ENCODE assay signal across 9 mouse cellular contexts in the genomic region with DNA sequence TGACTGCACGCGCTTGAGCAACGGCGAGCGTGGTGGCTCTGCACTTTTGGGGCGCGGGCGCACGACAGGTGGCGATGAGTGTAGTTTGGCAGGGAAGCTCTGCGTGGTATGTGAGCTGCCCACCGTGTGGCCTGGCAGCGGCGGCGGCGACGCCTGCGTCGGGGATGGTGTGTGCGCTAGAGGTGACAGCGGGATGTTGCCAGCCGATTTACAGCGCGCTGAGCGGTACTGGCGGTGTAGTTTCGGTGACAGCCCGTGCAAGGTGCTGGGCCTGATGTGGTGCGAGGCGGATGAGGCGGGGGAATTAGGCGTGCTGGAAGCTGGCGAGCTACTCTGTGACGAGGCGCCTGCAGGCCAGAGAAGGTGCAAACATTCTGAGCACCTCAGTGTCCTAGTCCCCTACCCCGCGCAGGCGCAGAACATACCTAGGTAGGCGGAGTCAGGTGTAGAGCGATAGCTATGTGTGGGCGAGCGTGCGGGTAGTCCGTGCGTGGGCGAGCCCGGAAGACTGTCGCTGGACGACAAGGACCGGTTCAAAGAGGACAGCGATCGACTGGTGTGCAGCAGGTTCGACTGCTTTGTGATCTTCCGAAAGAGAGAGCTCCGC. TPM values are rescaled to one million over a fixed set of nuclear protein-coding genes. Genes with fewer than 3 reads are reported as not detected.
DNase-seq lines count a peak whose midpoint lies in the region; ATAC-seq and TF ChIP-seq lines count a peak whose summit lies in the region.
"Had no signal": no experiment of that assay in that cellular context is flagged by ENCODE, and none has a peak within 500 bp of the region (broad histone marks: within the 10 kb centered on the region; RNA-seq: fewer than 3 reads in every experiment).

No protein-coding gene starts in this region.

- intact Hi-C loops in left cerebral cortex, postnatal 36 days (cut with DNase I): no loop called here

- H3K9me3 ChIP-seq in forebrain, embryonic 10.5 days: peaks cover 4% of the 10 kb centered on the region; the same call in 1 of the 2 replicates
- no peaks in the 10 kb centered on the region for H3K9me3 ChIP-seq in hindbrain, embryonic 12.5 days (replicated peaks)

- H3K9ac ChIP-seq in hindbrain, embryonic 12.5 days: peak overlapping the region; percentile 49; the same call in 1 of the 2 replicates

- DNase-seq in R1 (ENCODE audit: low read depth, low spot score): peak; percentile 98
- DNase-seq in c-Kit-negative CD71-positive TER-119-positive erythroid progenitor cells, embryonic 14.5 days (ENCODE audit: low read depth, low spot score): peak; percentile 75
- peak; percentile 69 for DNase-seq in forebrain, embryonic 10.5 days (ENCODE audit: extremely low spot score, low spot score)
- peak; percentile 70 to 79 for DNase-seq in left cerebral cortex, postnatal 36 days (ENCODE audit: low spot score in 2 of 2)
- no peak for DNase-seq in frontal cortex, postnatal 10 days (ENCODE audit: low spot score in 2 of 2)

- TF ChIP-seq CTCF in small intestine, adult 2 months (IDR thresholded peaks at IDR 0.05; ENCODE audit: extremely low read depth, insufficient read length, insufficient replicate concordance, low read depth, low read length): no peak

- ATAC-seq in hindbrain, embryonic 12.5 days (ENCODE audit: low FRiP score): no peak
- ATAC-seq in megakaryocyte progenitor cell, adult 5-6 weeks (replicated peaks; ENCODE audit: poor library complexity): peak; percentile 47

- 2% methylated on average over 55 of the region's 55 CpGs for WGBS in forebrain, embryonic 10.5 days
- under 1% methylated on average over 55 of the region's 55 CpGs for WGBS in hindbrain, embryonic 12.5 days
- WGBS in small intestine, adult 2 months: 1% methylated on average over 55 of the region's 55 CpGs

- peak overlapping the region; percentile 56 for H3K4me3 ChIP-seq in forebrain, embryonic 10.5 days
- H3K4me3 ChIP-seq in hindbrain, embryonic 12.5 days: peak overlapping the region; percentile 32
- peak overlapping the region; percentile 57 for H3K4me3 ChIP-seq in small intestine, adult 2 months (ENCODE audit: low read depth, low read length)

- TF ChIP-seq POLR2A in small intestine, adult 2 months (IDR thresholded peaks at IDR 0.05; ENCODE audit: low read depth, low read length): no peak; the same call in 1 of the 2 replicates

- 0 out of 2 replicates have a peak overlapping the region, but pooled peaks have one; percentile 27 for H3K27ac ChIP-seq in forebrain, embryonic 10.5 days
- no peak overlapping the region for H3K27ac ChIP-seq in hindbrain, embryonic 12.5 days
- H3K27ac ChIP-seq in small intestine, adult 2 months (ENCODE audit: insufficient read depth, low read depth, low read length): no peak overlapping the region

- peaks cover 92% of the 10 kb centered on the region for H3K27me3 ChIP-seq in forebrain, embryonic 10.5 days (ENCODE audit: poor library complexity, severe bottlenecking)
- peaks cover 92% of the 10 kb centered on the region for H3K27me3 ChIP-seq in hindbrain, embryonic 12.5 days
- no peaks in the 10 kb centered on the region; the same call in 1 of the 2 replicates for H3K27me3 ChIP-seq in small intestine, adult 2 months (ENCODE audit: control insufficient read depth, insufficient read depth, low read length)

- H3K4me1 ChIP-seq in forebrain, embryonic 10.5 days: peaks cover 40% of the 10 kb centered on the region
- peaks cover 21% of the 10 kb centered on the region for H3K4me1 ChIP-seq in hindbrain, embryonic 12.5 days
- peaks cover 9% of the 10 kb centered on the region for H3K4me1 ChIP-seq in small intestine, adult 2 months (ENCODE audit: control insufficient read depth, insufficient read depth, insufficient read length, low read length)

- H3K36me3 ChIP-seq in forebrain, embryonic 10.5 days (replicated peaks): peaks cover 10% of the 10 kb centered on the region
- H3K36me3 ChIP-seq in hindbrain, embryonic 12.5 days: peaks cover 73% of the 10 kb centered on the region
- H3K36me3 ChIP-seq in small intestine, adult 2 months (ENCODE audit: control insufficient read depth, insufficient read depth, low read length): no peaks in the 10 kb centered on the region

- H3K4me2 ChIP-seq in hindbrain, embryonic 12.5 days (replicated peaks): peak overlapping the region; percentile 55

RNA-seq across cellular contexts. Expression of a gene that starts 4.6 kb away (rescaled TPM):
- 7.9 and 9.2 TPM in 2 replicates for polyA plus RNA-seq in forebrain, embryonic 10.5 days (2016; fragmentation: Nextera tagmentation; extraction: Ambion mirVana)
- polyA plus RNA-seq in hindbrain, embryonic 12.5 days (2016; fragmentation: Nextera tagmentation; extraction: Ambion mirVana): 7.6 and 8.6 TPM in 2 replicates
- total RNA-seq in left cerebral cortex, postnatal 36 days (2021): 1 to 10 TPM; 3.1 to 4.1 TPM
- total RNA-seq in megakaryocyte progenitor cell, adult 5-6 weeks (2015): 16.8 and 23.7 TPM in 2 replicates
- 52.7 and 73.5 TPM in 2 replicates for total RNA-seq in megakaryocyte progenitor cell, adult 5-6 weeks (2017)
- 4.1 and 5.9 TPM in 2 replicates for polyA plus RNA-seq in small intestine, adult 2 months (2012; rRNA removed)

RNA-seq across cellular contexts. Expression of a gene that starts 11.3 kb away (rescaled TPM):
- 18.3 and 24.3 TPM in 2 replicates for polyA plus RNA-seq in forebrain, embryonic 10.5 days (2016; fragmentation: Nextera tagmentation; extraction: Ambion mirVana)
- 3.7 and 4.2 TPM in 2 replicates for polyA plus RNA-seq in hindbrain, embryonic 12.5 days (2016; fragmentation: Nextera tagmentation; extraction: Ambion mirVana)
- not detected for total RNA-seq in left cerebral cortex, postnatal 36 days (2021)
- 12.3 and 22.4 TPM in 2 replicates for total RNA-seq in megakaryocyte progenitor cell, adult 5-6 weeks (2015)
- total RNA-seq in megakaryocyte progenitor cell, adult 5-6 weeks (2017): 14.0 and 30.8 TPM in 2 replicates
- 0.30 and 0.38 TPM in 2 replicates for polyA plus RNA-seq in small intestine, adult 2 months (2012; rRNA removed)
- total RNA-seq: layer of hippocampus, postnatal 10 days had no signal

RNA-seq across cellular contexts. Expression of a gene that starts 19.3 kb away (rescaled TPM):
- polyA plus RNA-seq in forebrain, embryonic 10.5 days (2016; fragmentation: Nextera tagmentation; extraction: Ambion mirVana): 44.6 and 49.6 TPM in 2 replicates
- polyA plus RNA-seq in hindbrain, embryonic 12.5 days (2016; fragmentation: Nextera tagmentation; extraction: Ambion mirVana): 32.8 and 35.0 TPM in 2 replicates
- total RNA-seq in left cerebral cortex, postnatal 36 days (2021): 10 to 100 TPM; 29.6 to 42.4 TPM
- 17.4 and 19.0 TPM in 2 replicates for total RNA-seq in megakaryocyte progenitor cell, adult 5-6 weeks (2015)
- 27.8 TPM in 2 replicates for total RNA-seq in megakaryocyte progenitor cell, adult 5-6 weeks (2017)
- 32.5 and 53.2 TPM in 2 replicates for polyA plus RNA-seq in small intestine, adult 2 months (2012; rRNA removed)

RNA-seq across cellular contexts. Expression of a gene that starts 24.2 kb away (rescaled TPM):
- 2.6 and 3.8 TPM in 2 replicates for polyA plus RNA-seq in forebrain, embryonic 10.5 days (2016; fragmentation: Nextera tagmentation; extraction: Ambion mirVana)
- 36.8 and 37.9 TPM in 2 replicates for polyA plus RNA-seq in hindbrain, embryonic 12.5 days (2016; fragmentation: Nextera tagmentation; extraction: Ambion mirVana)
- 10 to 100 TPM; 85.9 to 94.2 TPM for total RNA-seq in left cerebral cortex, postnatal 36 days (2021)
- total RNA-seq in megakaryocyte progenitor cell, adult 5-6 weeks (2015): not detected in 2 replicates
- 0.03 TPM in 1 of 2 replicates, not detected in the other for total RNA-seq in megakaryocyte progenitor cell, adult 5-6 weeks (2017)
- 0.50 and 0.71 TPM in 2 replicates for polyA plus RNA-seq in small intestine, adult 2 months (2012; rRNA removed)

RNA-seq across cellular contexts. Expression of a gene that starts 33.8 kb away (rescaled TPM):
- 1.3 and 1.8 TPM in 2 replicates for polyA plus RNA-seq in forebrain, embryonic 10.5 days (2016; fragmentation: Nextera tagmentation; extraction: Ambion mirVana)
- 1.5 and 1.6 TPM in 2 replicates for polyA plus RNA-seq in hindbrain, embryonic 12.5 days (2016; fragmentation: Nextera tagmentation; extraction: Ambion mirVana)
- total RNA-seq in left cerebral cortex, postnatal 36 days (2021): 1 to 10 TPM in 1 of 2 experiments, under 1 TPM in 1; 0.84 to 1.7 TPM
- not detected in 2 replicates for total RNA-seq in megakaryocyte progenitor cell, adult 5-6 weeks (2015)
- total RNA-seq in megakaryocyte progenitor cell, adult 5-6 weeks (2017): not detected in 2 replicates
- 0.15 TPM in 1 of 2 replicates, not detected in the other for polyA plus RNA-seq in small intestine, adult 2 months (2012; rRNA removed)

Comparison
In these comparisons a context has a peak if more than half of its experiments do, and no peak if none do; other contexts are left out.
1. DNase-seq: peak in R1 (single experiment), c-Kit-negative CD71-positive TER-119-positive erythroid progenitor cells, embryonic 14.5 days (single experiment), forebrain, embryonic 10.5 days (single experiment) and left cerebral cortex, postnatal 36 days (2 of 2); none in frontal cortex, postnatal 10 days (0 of 2).
2. Peak in every context shown above with its lines, with median percentiles within 50 percentile points of each other: H3K4me3 ChIP-seq.